In the genomic region with DNA sequence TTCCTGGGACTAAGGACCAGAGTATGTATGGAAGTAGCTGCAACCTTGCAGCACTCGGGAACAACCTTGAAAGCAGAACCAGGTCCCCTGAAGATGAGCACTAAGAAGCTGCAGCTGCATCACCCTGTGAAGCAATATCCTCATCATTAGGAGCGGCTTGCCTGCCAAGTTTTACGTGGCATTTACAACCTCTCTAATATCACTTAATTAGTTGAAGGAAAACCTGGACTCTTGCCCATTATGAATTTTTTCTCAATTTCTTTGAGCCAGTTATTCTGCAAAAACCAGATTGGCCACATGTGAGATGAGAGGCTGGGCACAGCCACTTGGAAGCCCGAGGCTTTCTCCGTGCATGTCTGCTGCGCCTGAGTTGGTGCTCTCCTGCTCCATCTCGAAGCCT, we compare ENCODE assay signal across 29 mouse cellular contexts. TPM values are rescaled to one million over a fixed set of nuclear protein-coding genes. Genes with fewer than 3 reads are reported as not detected.
"Had no signal": no experiment of that assay in that cellular context is flagged by ENCODE, and none has a peak within 500 bp of the region (broad histone marks: within the 10 kb centered on the region; RNA-seq: fewer than 3 reads in every experiment).

No protein-coding gene starts in this region.

- H3K4me3 ChIP-seq: gastrocnemius, adult 2 months; heart, embryonic 10.5 days; heart, embryonic 12.5 days; hindbrain, embryonic 10.5 days; hindbrain, embryonic 12.5 days; intestine, embryonic 15.5 days; layer of hippocampus, adult 2 months; left cerebral cortex, adult 2 months; limb, embryonic 13.5 days had no signal

- H3K9ac ChIP-seq: heart, embryonic 12.5 days; hindbrain, embryonic 12.5 days; hindbrain, embryonic 14.5 days; intestine, embryonic 15.5 days; limb, embryonic 13.5 days had no signal

- H3K4me2 ChIP-seq: heart, embryonic 12.5 days; hindbrain, embryonic 12.5 days; hindbrain, embryonic 14.5 days; intestine, embryonic 15.5 days; limb, embryonic 13.5 days had no signal

- H3K9me3 ChIP-seq: heart, embryonic 10.5 days; heart, embryonic 12.5 days; hindbrain, embryonic 10.5 days; hindbrain, embryonic 12.5 days; intestine, embryonic 15.5 days; limb, embryonic 13.5 days had no signal

- DNase-seq: gastrocnemius, adult 2 months; gastrocnemius, postnatal 10 days; gastrocnemius, postnatal 25 days; heart, adult 18-20 months; heart, postnatal 10 days; heart, postnatal 4 days; kidney, adult 18-20 months; kidney, adult 8-10 months; kidney, postnatal 10 days; kidney, postnatal 25 days; kidney, postnatal 4 days; liver had no signal

- ATAC-seq: hindbrain, embryonic 16.5 days; inflammation-experienced regulatory T-cells, adult 6 months; intestine, embryonic 15.5 days; intestine, postnatal 0 days had no signal

- H3K4me1 ChIP-seq: heart, embryonic 12.5 days; intestine, embryonic 15.5 days; limb, embryonic 13.5 days had no signal

- H3K27ac ChIP-seq: gastrocnemius, adult 2 months; heart, embryonic 10.5 days; hindbrain, embryonic 10.5 days; hindbrain, embryonic 12.5 days; hindbrain, embryonic 14.5 days; intestine, embryonic 15.5 days; layer of hippocampus, adult 2 months; left cerebral cortex, adult 2 months; limb, embryonic 13.5 days had no signal

- H3K27me3 ChIP-seq: heart, embryonic 12.5 days; intestine, embryonic 15.5 days; limb, embryonic 13.5 days had no signal

RNA-seq across cellular contexts. Expression of a gene that starts 20.6 kb away (rescaled TPM):
- polyA plus RNA-seq: heart, embryonic 10.5 days; heart, embryonic 12.5 days; heart, embryonic 14.5 days; heart, embryonic 16.5 days; inflammation-experienced regulatory T-cells, adult 6 months; intestine, postnatal 0 days; kidney, embryonic 14.5 days; kidney, embryonic 16.5 days; limb, embryonic 11.5 days had no signal
